Mouse (Mus musculus): ENCODE measurements around the gene Pacrg. TPM values are rescaled to one million over a fixed set of nuclear protein-coding genes. Genes with fewer than 3 reads are reported as not detected.

The Pacrg gene
- 3.7 and 4.1 TPM in 2 replicates for polyA plus RNA-seq (2014; fragmentation: Nextera tagmentation; extraction: Ambion mirVana)

DNA sequence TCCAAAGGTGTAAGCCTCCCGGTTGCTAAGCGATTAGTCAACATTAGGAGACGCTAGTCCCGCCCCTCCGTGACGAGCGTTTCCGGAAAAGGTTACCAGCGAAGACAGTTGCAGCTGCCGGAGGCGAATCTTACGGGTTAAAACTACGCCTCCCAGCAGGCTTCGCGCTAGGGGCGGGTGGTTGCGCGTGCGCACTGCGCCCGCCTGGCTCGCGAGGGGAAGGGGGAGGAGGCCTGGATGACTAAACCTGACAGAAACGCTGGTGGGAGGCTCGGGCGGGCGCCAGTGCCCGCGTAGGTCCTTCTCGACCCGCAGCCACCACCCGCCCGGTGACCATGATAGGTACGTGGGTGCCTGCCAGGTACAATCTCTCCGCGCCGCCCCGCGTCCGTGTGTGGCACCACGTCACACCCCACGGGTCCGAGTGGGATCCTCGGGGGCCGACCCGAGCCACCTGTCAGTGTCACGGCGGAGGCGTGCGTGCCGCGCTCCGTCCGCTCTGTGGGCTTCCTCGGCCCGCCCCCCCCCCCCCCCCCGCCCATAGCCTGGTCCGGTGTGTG, at the start of gene Pacrg, which contains the start of gene Prkn:
Gene Pacrg, minus strand, starts transcription at position 164 of the 560 bp plus-strand sequence.
Gene Prkn, plus strand, starts transcription at position 237 of the 560 bp plus-strand sequence.
- Histone ChIP-seq H3K9me3 (ENCODE audit: control insufficient read depth, low read length) (no peaks in the 10 kb centered on the region), H3K4me3 (ENCODE audit: low read depth, low read length) (peak within 1 kb of the TSS; percentile 75), H3K27me3 (ENCODE audit: control insufficient read depth, insufficient read depth, low read length) (no peaks in the 10 kb centered on the region), H3K9ac (ENCODE audit: low read length) (peak within 1 kb of the TSS; percentile 74), H3K4me2 (peak within 1 kb of the TSS; percentile 74), H3K4me1 (ENCODE audit: control insufficient read depth, insufficient read depth, low read length) (peaks cover 7% of the 10 kb centered on the region), H3K27ac (ENCODE audit: low read depth, low read length) (no peak within 1 kb of the TSS), H3K36me3 (ENCODE audit: control insufficient read depth, insufficient read depth, low read length) (no peaks in the 10 kb centered on the region)
- ATAC-seq (ENCODE audit: low FRiP score) = peak; percentile 96
- under 1% methylated on average over 44 of the region's 58 CpGs for WGBS
- peak; percentile 100 for DNase-seq (ENCODE audit: low spot score, missing footprints)

DNA sequence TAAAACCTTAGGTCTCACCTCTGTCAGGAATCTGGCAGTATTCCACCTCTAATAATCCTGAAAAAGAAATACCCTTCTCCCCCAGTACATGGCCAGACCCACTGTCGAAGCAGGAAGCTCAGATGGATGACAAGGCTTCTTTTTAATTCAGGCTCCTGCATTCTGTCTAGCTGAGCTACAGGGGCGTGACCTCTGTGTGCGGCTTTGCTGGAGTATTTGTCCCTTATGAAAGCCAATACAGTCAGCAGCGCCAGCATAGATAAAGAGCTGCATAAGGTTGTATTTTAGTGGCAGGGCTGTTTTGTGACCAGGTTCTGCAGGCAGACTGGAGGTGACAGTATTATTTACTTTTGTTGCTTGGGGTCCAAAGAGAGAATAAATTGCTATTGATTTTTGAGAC, 47.8 kb upstream of the Pacrg start:
- H3K4me3 ChIP-seq (ENCODE audit: low read depth, low read length) = no peak overlapping the region
- H3K27me3 ChIP-seq (ENCODE audit: control insufficient read depth, insufficient read depth, low read length) = no peaks in the 10 kb centered on the region
- no peak overlapping the region for H3K27ac ChIP-seq (ENCODE audit: low read depth, low read length)
- DNase-seq (ENCODE audit: low spot score, missing footprints) (peak; percentile 85), ATAC-seq (ENCODE audit: low FRiP score) (peak; percentile 54)
- 18% methylated on average over 4 of the region's 4 CpGs for WGBS
- H3K36me3 ChIP-seq (ENCODE audit: control insufficient read depth, insufficient read depth, low read length) = no peaks in the 10 kb centered on the region
- no peak overlapping the region for H3K4me2 ChIP-seq
- peaks cover 6% of the 10 kb centered on the region for H3K4me1 ChIP-seq (ENCODE audit: control insufficient read depth, insufficient read depth, low read length)
- H3K9ac ChIP-seq (ENCODE audit: low read length) = no peak overlapping the region
- H3K9me3 ChIP-seq (ENCODE audit: control insufficient read depth, low read length) = no peaks in the 10 kb centered on the region

DNA sequence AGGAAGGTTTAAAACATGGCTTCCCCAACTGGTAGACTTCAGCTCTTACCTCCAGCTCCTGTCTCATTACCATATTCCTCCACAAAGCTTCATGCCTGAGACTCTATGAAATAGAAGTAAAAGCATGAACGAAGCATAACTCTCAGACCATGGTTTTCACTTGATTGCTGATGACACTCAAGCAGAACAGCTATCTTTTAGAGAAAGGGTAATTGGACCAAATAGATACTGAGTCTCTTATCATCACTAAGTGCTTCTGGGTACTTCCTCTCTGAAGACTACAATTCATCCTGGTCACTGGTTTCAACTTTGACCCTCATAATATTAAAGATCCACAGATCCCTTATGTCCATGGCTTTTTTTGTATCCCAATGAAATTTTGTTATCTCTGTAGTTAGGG, 42.1 kb upstream of the Pacrg start:
- H3K9me3 ChIP-seq (ENCODE audit: control insufficient read depth, low read length) = no peaks in the 10 kb centered on the region
- ATAC-seq (ENCODE audit: low FRiP score) = no peak

DNA sequence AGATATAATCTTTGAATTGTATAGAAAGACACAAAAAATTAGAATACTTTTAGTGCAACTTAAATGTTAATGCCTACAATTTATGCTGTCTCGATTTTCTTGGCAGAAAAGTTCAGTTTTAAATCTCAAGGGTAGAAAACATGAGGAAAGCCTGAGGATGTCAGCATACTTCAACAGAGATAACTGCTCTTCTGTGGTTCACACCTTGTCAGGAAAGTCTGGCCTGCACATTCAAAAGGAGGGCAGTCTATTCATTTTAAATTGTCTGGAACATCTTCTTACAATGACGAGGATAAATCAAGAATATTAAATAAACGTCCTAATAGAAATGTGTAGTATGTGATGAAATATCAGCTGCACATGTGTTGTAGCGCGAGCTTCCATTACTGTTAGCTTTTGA, 38.9 kb upstream of the Pacrg start:
- no peaks in the 10 kb centered on the region for H3K9me3 ChIP-seq (ENCODE audit: control insufficient read depth, low read length)
- WGBS = 88% methylated on average over 5 of the region's 5 CpGs
- ATAC-seq (ENCODE audit: low FRiP score) = no peak

More for the DNA sequence above, 42.1 kb upstream of the Pacrg start:
- H3K36me3 ChIP-seq (ENCODE audit: control insufficient read depth, insufficient read depth, low read length) = no peaks in the 10 kb centered on the region
- H3K4me2 ChIP-seq = no peak overlapping the region
- no peak overlapping the region for H3K4me3 ChIP-seq (ENCODE audit: low read depth, low read length)
- no peak overlapping the region for H3K27ac ChIP-seq (ENCODE audit: low read depth, low read length)
- DNase-seq (ENCODE audit: low spot score, missing footprints) = no peak
- H3K27me3 ChIP-seq (ENCODE audit: control insufficient read depth, insufficient read depth, low read length) = no peaks in the 10 kb centered on the region
- 85% methylated on average over 1 of the region's 1 CpGs for WGBS
- no peak overlapping the region for H3K9ac ChIP-seq (ENCODE audit: low read length)
- H3K4me1 ChIP-seq (ENCODE audit: control insufficient read depth, insufficient read depth, low read length) = no peaks in the 10 kb centered on the region

DNA sequence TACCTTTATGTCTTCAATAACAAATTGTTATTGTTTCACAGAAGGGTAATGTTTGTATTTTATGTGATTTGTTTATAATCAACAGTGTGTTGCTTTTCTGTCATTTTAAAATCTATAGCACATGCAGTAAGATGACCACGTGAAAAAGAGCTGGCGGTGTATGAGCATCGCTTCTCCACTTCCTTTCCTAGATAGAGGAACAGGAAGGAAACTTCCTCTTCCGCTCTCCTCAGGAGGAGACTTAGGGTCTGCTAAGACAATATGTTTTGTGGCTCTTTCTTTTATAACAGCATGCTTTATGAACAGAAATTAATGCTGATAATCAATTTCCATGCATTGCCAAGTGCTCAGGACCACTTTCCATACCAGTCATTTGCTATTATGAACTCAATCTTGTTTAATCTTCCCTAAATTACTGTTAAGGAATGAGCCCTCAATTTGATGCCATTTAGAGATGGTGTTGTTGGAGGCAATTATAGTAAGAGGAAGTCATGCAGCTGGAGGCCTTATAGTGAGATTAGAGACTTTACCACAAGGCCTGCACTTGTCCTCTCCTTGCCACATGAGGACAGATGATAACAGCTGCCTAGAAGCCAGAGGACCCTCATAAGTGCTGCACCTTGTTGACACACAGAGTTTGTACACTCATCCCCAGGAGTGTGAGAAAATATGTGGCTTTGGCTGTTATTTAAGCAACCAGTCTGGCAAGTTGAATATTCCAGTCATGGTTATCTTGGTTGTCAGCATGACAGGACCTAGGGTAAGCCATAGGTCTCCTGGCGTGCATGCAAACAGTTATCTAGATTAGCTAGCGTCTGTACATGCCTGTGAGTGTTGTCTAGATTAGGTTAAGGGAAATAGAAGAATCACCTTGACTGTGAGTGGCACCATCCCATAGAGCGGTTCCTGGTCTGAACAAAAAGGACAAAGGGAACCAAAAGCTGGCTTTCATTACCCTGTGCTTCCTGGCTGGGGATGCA, 34.4 kb upstream of the Pacrg start:
- peak; percentile 0 for DNase-seq (ENCODE audit: low spot score, missing footprints)
- H3K27ac ChIP-seq (ENCODE audit: low read depth, low read length) = no peak overlapping the region
- no peaks in the 10 kb centered on the region for H3K4me1 ChIP-seq (ENCODE audit: control insufficient read depth, insufficient read depth, low read length)
- no peak overlapping the region for H3K4me2 ChIP-seq
- H3K9me3 ChIP-seq (ENCODE audit: control insufficient read depth, low read length) = no peaks in the 10 kb centered on the region
- no peak overlapping the region for H3K9ac ChIP-seq (ENCODE audit: low read length)
- ATAC-seq (ENCODE audit: low FRiP score) = no peak
- no peak overlapping the region for H3K4me3 ChIP-seq (ENCODE audit: low read depth, low read length)
- 85% methylated on average over 7 of the region's 7 CpGs for WGBS
- H3K27me3 ChIP-seq (ENCODE audit: control insufficient read depth, insufficient read depth, low read length) = no peaks in the 10 kb centered on the region
- H3K36me3 ChIP-seq (ENCODE audit: control insufficient read depth, insufficient read depth, low read length) = no peaks in the 10 kb centered on the region

More for the DNA sequence above, 38.9 kb upstream of the Pacrg start:
- no peaks in the 10 kb centered on the region for H3K36me3 ChIP-seq (ENCODE audit: control insufficient read depth, insufficient read depth, low read length)
- H3K9ac ChIP-seq (ENCODE audit: low read length) = no peak overlapping the region
- H3K4me2 ChIP-seq = no peak overlapping the region
- H3K27ac ChIP-seq (ENCODE audit: low read depth, low read length) = no peak overlapping the region
- no peaks in the 10 kb centered on the region for H3K27me3 ChIP-seq (ENCODE audit: control insufficient read depth, insufficient read depth, low read length)
- peak; percentile 69 for DNase-seq (ENCODE audit: low spot score, missing footprints)
- no peak overlapping the region for H3K4me3 ChIP-seq (ENCODE audit: low read depth, low read length)
- H3K4me1 ChIP-seq (ENCODE audit: control insufficient read depth, insufficient read depth, low read length) = no peaks in the 10 kb centered on the region

DNA sequence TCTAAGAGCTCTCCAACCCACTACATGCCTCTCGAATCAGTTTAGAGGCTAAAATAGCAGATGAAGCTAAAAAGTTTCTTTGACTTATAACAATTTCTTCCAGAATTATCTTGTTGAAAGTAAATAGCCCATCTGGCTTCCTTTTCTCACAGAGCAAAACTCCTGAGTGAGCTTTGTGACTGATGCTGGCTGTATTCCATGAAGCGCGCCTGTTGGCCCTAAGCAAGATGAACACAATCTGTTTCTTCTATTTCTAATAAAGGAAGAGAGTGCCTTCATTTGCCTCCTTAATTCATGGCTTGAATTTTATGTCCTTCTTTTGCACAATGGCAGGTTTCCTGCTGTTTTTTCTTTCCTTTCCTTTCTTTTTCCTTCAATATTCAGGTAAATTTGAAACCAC, 14.1 kb upstream of the Pacrg start:
- Histone ChIP-seq H3K27ac (ENCODE audit: low read depth, low read length) (no peak overlapping the region), H3K9me3 (ENCODE audit: control insufficient read depth, low read length) (no peaks in the 10 kb centered on the region), H3K27me3 (ENCODE audit: control insufficient read depth, insufficient read depth, low read length) (no peaks in the 10 kb centered on the region), H3K4me3 (ENCODE audit: low read depth, low read length) (no peak overlapping the region), H3K4me1 (ENCODE audit: control insufficient read depth, insufficient read depth, low read length) (no peaks in the 10 kb centered on the region), H3K9ac (ENCODE audit: low read length) (no peak overlapping the region), H3K36me3 (ENCODE audit: control insufficient read depth, insufficient read depth, low read length) (no peaks in the 10 kb centered on the region), H3K4me2 (no peak overlapping the region)
- WGBS = 96% methylated on average over 3 of the region's 3 CpGs
- ATAC-seq (ENCODE audit: low FRiP score) (no peak), DNase-seq (ENCODE audit: low spot score, missing footprints) (no peak)

DNA sequence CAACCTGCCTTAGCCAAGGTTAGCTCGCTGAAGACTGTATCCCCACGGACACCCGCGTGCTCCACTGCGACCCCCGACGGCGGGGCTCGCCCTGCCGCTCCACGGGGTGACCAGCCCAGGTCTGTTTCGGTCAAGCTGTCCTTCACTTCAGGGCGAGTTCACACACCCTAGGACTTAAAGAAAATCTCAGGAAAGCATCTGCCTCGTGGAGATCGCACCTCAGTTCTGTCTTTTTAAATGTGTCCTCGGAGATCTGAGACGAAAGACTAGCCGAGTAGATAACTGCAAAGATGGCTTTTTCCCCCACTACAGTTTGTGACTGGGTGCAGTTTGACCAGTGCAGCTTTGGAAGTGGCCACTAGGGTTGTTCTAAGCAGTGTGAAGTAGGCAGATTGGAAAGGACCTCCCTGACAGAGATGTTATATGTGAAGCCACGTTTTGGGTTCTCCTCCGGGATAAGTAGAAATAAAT, 655 bp upstream of the Pacrg start:
- H3K9ac ChIP-seq (ENCODE audit: low read length) = peak overlapping the region; percentile 74
- H3K9me3 ChIP-seq (ENCODE audit: control insufficient read depth, low read length) = no peaks in the 10 kb centered on the region
- H3K4me2 ChIP-seq = peak overlapping the region; percentile 74
- peak overlapping the region; percentile 75 for H3K4me3 ChIP-seq (ENCODE audit: low read depth, low read length)
- no peaks in the 10 kb centered on the region for H3K36me3 ChIP-seq (ENCODE audit: control insufficient read depth, insufficient read depth, low read length)
- H3K4me1 ChIP-seq (ENCODE audit: control insufficient read depth, insufficient read depth, low read length) = peaks cover 7% of the 10 kb centered on the region
- DNase-seq (ENCODE audit: low spot score, missing footprints) = peak; percentile 94
- no peak overlapping the region for H3K27ac ChIP-seq (ENCODE audit: low read depth, low read length)
- no peaks in the 10 kb centered on the region for H3K27me3 ChIP-seq (ENCODE audit: control insufficient read depth, insufficient read depth, low read length)
- peak; percentile 65 for ATAC-seq (ENCODE audit: low FRiP score)
- WGBS = 4% methylated on average over 18 of the region's 20 CpGs

DNA sequence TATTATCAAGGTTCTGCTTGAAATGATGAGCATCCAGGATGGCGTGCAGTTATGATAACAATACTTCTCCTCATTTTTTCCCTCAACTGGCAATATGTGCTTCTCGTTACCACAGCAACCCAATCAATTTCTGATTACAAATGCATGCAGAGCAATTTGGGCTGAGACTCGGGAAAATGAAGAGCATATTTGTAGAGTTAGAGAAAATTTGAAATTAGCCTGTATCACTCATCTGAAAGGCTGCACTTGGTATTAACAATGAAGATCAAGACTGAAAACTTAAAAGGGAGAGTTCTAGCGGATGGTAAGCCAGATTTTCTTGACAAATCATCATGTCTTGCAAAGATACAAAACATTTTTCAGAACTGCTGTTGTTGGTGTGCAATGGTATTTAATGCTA, 21.1 kb downstream of the Pacrg start:
- H3K4me2 ChIP-seq = no peak overlapping the region
- ATAC-seq (ENCODE audit: low FRiP score) (no peak), DNase-seq (ENCODE audit: low spot score, missing footprints) (no peak)
- no peaks in the 10 kb centered on the region for H3K27me3 ChIP-seq (ENCODE audit: control insufficient read depth, insufficient read depth, low read length)
- no peak overlapping the region for H3K27ac ChIP-seq (ENCODE audit: low read depth, low read length)
- H3K36me3 ChIP-seq (ENCODE audit: control insufficient read depth, insufficient read depth, low read length) = no peaks in the 10 kb centered on the region
- H3K9me3 ChIP-seq (ENCODE audit: control insufficient read depth, low read length) = no peaks in the 10 kb centered on the region
- WGBS = 77% methylated on average over 4 of the region's 4 CpGs
- no peak overlapping the region for H3K9ac ChIP-seq (ENCODE audit: low read length)
- H3K4me3 ChIP-seq (ENCODE audit: low read depth, low read length) = no peak overlapping the region
- H3K4me1 ChIP-seq (ENCODE audit: control insufficient read depth, insufficient read depth, low read length) = no peaks in the 10 kb centered on the region

DNA sequence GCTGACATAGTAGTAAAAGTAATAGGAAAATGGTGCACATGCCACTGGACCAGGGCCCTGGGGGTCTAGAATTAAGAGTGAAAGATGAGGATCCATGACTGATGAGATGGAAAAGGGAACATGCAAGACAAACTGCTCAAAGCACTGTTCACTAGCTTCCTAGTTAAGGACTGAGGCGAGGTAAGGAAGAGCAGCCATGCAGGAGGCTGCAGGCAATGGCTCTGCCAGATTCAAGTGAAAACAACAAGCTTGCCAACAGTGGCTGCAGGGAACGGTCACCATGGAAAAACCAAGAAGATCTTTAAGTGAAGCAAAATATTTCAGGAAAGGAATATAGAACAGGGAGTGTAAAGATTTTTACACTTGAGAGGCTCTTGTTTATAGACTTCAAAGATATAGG, 31.5 kb downstream of the Pacrg start:
- H3K4me2 ChIP-seq = no peak overlapping the region
- WGBS = 82% methylated on average over 2 of the region's 2 CpGs
- no peak overlapping the region for H3K27ac ChIP-seq (ENCODE audit: low read depth, low read length)
- H3K36me3 ChIP-seq (ENCODE audit: control insufficient read depth, insufficient read depth, low read length) = no peaks in the 10 kb centered on the region
- no peak for ATAC-seq (ENCODE audit: low FRiP score)
- H3K9me3 ChIP-seq (ENCODE audit: control insufficient read depth, low read length) = no peaks in the 10 kb centered on the region
- H3K9ac ChIP-seq (ENCODE audit: low read length) = no peak overlapping the region
- H3K27me3 ChIP-seq (ENCODE audit: control insufficient read depth, insufficient read depth, low read length) = no peaks in the 10 kb centered on the region
- H3K4me3 ChIP-seq (ENCODE audit: low read depth, low read length) = no peak overlapping the region
- H3K4me1 ChIP-seq (ENCODE audit: control insufficient read depth, insufficient read depth, low read length) = no peaks in the 10 kb centered on the region
- no peak for DNase-seq (ENCODE audit: low spot score, missing footprints)
